Mouse (Mus musculus): ENCODE results near the gene Bdp1. TPM values are rescaled to one million over a fixed set of nuclear protein-coding genes. Genes with fewer than 3 reads are reported as not detected.

Gene Bdp1
- polyA plus RNA-seq, 1 experiment from 2014 or later = 23.1 TPM

GRCm38 (mm10) chr13:100015937-100016336 is 87.9 kb downstream of the Bdp1 start:
- peak overlapping the region; percentile 69 for H3K4me3 ChIP-seq (ENCODE audit: low read depth, low read length)
- DNase-seq (ENCODE audit: low spot score) = no peak
- H3K4me2 ChIP-seq (ENCODE audit: low read depth) = peak overlapping the region; percentile 87
- peak; percentile 27 for ATAC-seq (ENCODE audit: insufficient read depth, low FRiP score, low TSS enrichment)
- 13% methylated on average over 8 of the region's 8 CpGs for WGBS
- peak overlapping the region; percentile 74 for H3K9ac ChIP-seq (ENCODE audit: low read length)
- no peaks in the 10 kb centered on the region for H3K27me3 ChIP-seq (ENCODE audit: control insufficient read depth, insufficient read depth, low read length)
- H3K9me3 ChIP-seq (ENCODE audit: control insufficient read depth, low read length) = no peaks in the 10 kb centered on the region
- H3K4me1 ChIP-seq (ENCODE audit: control insufficient read depth, insufficient read depth, low read length) = peaks cover 6% of the 10 kb centered on the region; the same call in 1 of the 2 replicates
- no peaks in the 10 kb centered on the region for H3K36me3 ChIP-seq (ENCODE audit: control insufficient read depth, insufficient read depth, low read length)
- H3K27ac ChIP-seq (ENCODE audit: low read depth, low read length) = no peak overlapping the region

- ATAC-seq (ENCODE audit: insufficient read depth, low FRiP score, low TSS enrichment) (peak; percentile 100), DNase-seq (ENCODE audit: low spot score) (peak; percentile 94)
- WGBS = 5% methylated on average over 45 of the region's 47 CpGs
- H3K9me3 ChIP-seq (ENCODE audit: control insufficient read depth, low read length) = no peaks in the 10 kb centered on the region
- H3K4me1 ChIP-seq (ENCODE audit: control insufficient read depth, insufficient read depth, low read length) = peaks cover 6% of the 10 kb centered on the region; the same call in 1 of the 2 replicates
- H3K4me2 ChIP-seq (ENCODE audit: low read depth) = peak within 1 kb of the TSS; percentile 87
- no peaks in the 10 kb centered on the region for H3K36me3 ChIP-seq (ENCODE audit: control insufficient read depth, insufficient read depth, low read length)
- no peaks in the 10 kb centered on the region for H3K27me3 ChIP-seq (ENCODE audit: control insufficient read depth, insufficient read depth, low read length)
- H3K27ac ChIP-seq (ENCODE audit: low read depth, low read length) = 0 out of 2 replicates have a peak within 1 kb of the TSS, but pooled peaks have one; percentile 20
- peak within 1 kb of the TSS; percentile 74 for H3K9ac ChIP-seq (ENCODE audit: low read length)
- peak within 1 kb of the TSS; percentile 69 for H3K4me3 ChIP-seq (ENCODE audit: low read depth, low read length)
Observed at GRCm38 (mm10) chr13:100014906-100015895, 88.7 kb downstream of the Bdp1 start, which contains the start of gene Mccc2. Mccc2 (minus strand) TSS chr13:100015639.

- DNase-seq (ENCODE audit: low spot score) (no peak), ATAC-seq (ENCODE audit: insufficient read depth, low FRiP score, low TSS enrichment) (no peak)
- Histone ChIP-seq H3K27ac (ENCODE audit: low read depth, low read length) (no peak overlapping the region), H3K9ac (ENCODE audit: low read length) (no peak overlapping the region), H3K27me3 (ENCODE audit: control insufficient read depth, insufficient read depth, low read length) (no peaks in the 10 kb centered on the region), H3K4me2 (ENCODE audit: low read depth) (no peak overlapping the region), H3K4me1 (ENCODE audit: control insufficient read depth, insufficient read depth, low read length) (no peaks in the 10 kb centered on the region), H3K9me3 (ENCODE audit: control insufficient read depth, low read length) (no peaks in the 10 kb centered on the region), H3K36me3 (ENCODE audit: control insufficient read depth, insufficient read depth, low read length) (no peaks in the 10 kb centered on the region), H3K4me3 (ENCODE audit: low read depth, low read length) (no peak overlapping the region)
- 91% methylated on average over 12 of the region's 12 CpGs for WGBS
Observed at GRCm38 (mm10) chr13:100005911-100006496, 97.9 kb downstream of the Bdp1 start.

GRCm38 (mm10) chr13:100001790-100002196 is 102.1 kb downstream of the Bdp1 start:
- peak; percentile 9; the same call in 1 of the 2 replicates for ATAC-seq (ENCODE audit: insufficient read depth, low FRiP score, low TSS enrichment)
- 42% methylated on average over 5 of the region's 5 CpGs for WGBS
- Histone ChIP-seq H3K27me3 (ENCODE audit: control insufficient read depth, insufficient read depth, low read length) (no peaks in the 10 kb centered on the region), H3K4me1 (ENCODE audit: control insufficient read depth, insufficient read depth, low read length) (no peaks in the 10 kb centered on the region), H3K9me3 (ENCODE audit: control insufficient read depth, low read length) (no peaks in the 10 kb centered on the region), H3K27ac (ENCODE audit: low read depth, low read length) (no peak overlapping the region), H3K4me3 (ENCODE audit: low read depth, low read length) (no peak overlapping the region), H3K4me2 (ENCODE audit: low read depth) (no peak overlapping the region), H3K9ac (ENCODE audit: low read length) (no peak overlapping the region), H3K36me3 (ENCODE audit: control insufficient read depth, insufficient read depth, low read length) (no peaks in the 10 kb centered on the region)
- peak; percentile 77 for DNase-seq (ENCODE audit: low spot score)

GRCm38 (mm10) chr13:99999078-99999477 is 104.8 kb downstream of the Bdp1 start:
- 86% methylated on average over 3 of the region's 3 CpGs for WGBS

GRCm38 (mm10) chr13:99998099-99998498 is 105.8 kb downstream of the Bdp1 start:
- ATAC-seq (ENCODE audit: insufficient read depth, low FRiP score, low TSS enrichment) (no peak), DNase-seq (ENCODE audit: low spot score) (no peak)
- WGBS = 79% methylated on average over 3 of the region's 3 CpGs
- no peak overlapping the region for H3K4me3 ChIP-seq (ENCODE audit: low read depth, low read length)
- no peaks in the 10 kb centered on the region for H3K9me3 ChIP-seq (ENCODE audit: control insufficient read depth, low read length)
- H3K9ac ChIP-seq (ENCODE audit: low read length) = no peak overlapping the region
- no peaks in the 10 kb centered on the region for H3K27me3 ChIP-seq (ENCODE audit: control insufficient read depth, insufficient read depth, low read length)
- H3K4me1 ChIP-seq (ENCODE audit: control insufficient read depth, insufficient read depth, low read length) = no peaks in the 10 kb centered on the region
- no peaks in the 10 kb centered on the region for H3K36me3 ChIP-seq (ENCODE audit: control insufficient read depth, insufficient read depth, low read length)
- no peak overlapping the region for H3K4me2 ChIP-seq (ENCODE audit: low read depth)
- H3K27ac ChIP-seq (ENCODE audit: low read depth, low read length) = no peak overlapping the region

More at GRCm38 (mm10) chr13:99999078-99999477, 104.8 kb downstream of the Bdp1 start:
- no peak overlapping the region for H3K4me2 ChIP-seq (ENCODE audit: low read depth)
- no peak overlapping the region for H3K4me3 ChIP-seq (ENCODE audit: low read depth, low read length)
- no peak for ATAC-seq (ENCODE audit: insufficient read depth, low FRiP score, low TSS enrichment)
- H3K36me3 ChIP-seq (ENCODE audit: control insufficient read depth, insufficient read depth, low read length) = no peaks in the 10 kb centered on the region
- H3K27me3 ChIP-seq (ENCODE audit: control insufficient read depth, insufficient read depth, low read length) = no peaks in the 10 kb centered on the region
- no peaks in the 10 kb centered on the region for H3K4me1 ChIP-seq (ENCODE audit: control insufficient read depth, insufficient read depth, low read length)
- no peak for DNase-seq (ENCODE audit: low spot score)
- no peak overlapping the region for H3K27ac ChIP-seq (ENCODE audit: low read depth, low read length)
- no peak overlapping the region for H3K9ac ChIP-seq (ENCODE audit: low read length)
- no peaks in the 10 kb centered on the region for H3K9me3 ChIP-seq (ENCODE audit: control insufficient read depth, low read length)

- H3K9me3 ChIP-seq (ENCODE audit: control insufficient read depth, low read length) = no peaks in the 10 kb centered on the region
- 94% methylated on average over 4 of the region's 4 CpGs for WGBS
- no peak for ATAC-seq (ENCODE audit: insufficient read depth, low FRiP score, low TSS enrichment)
- no peak overlapping the region for H3K4me3 ChIP-seq (ENCODE audit: low read depth, low read length)
- no peak overlapping the region for H3K4me2 ChIP-seq (ENCODE audit: low read depth)
- H3K36me3 ChIP-seq (ENCODE audit: control insufficient read depth, insufficient read depth, low read length) = no peaks in the 10 kb centered on the region
- no peaks in the 10 kb centered on the region for H3K4me1 ChIP-seq (ENCODE audit: control insufficient read depth, insufficient read depth, low read length)
- no peak for DNase-seq (ENCODE audit: low spot score)
- no peaks in the 10 kb centered on the region for H3K27me3 ChIP-seq (ENCODE audit: control insufficient read depth, insufficient read depth, low read length)
- no peak overlapping the region for H3K9ac ChIP-seq (ENCODE audit: low read length)
- H3K27ac ChIP-seq (ENCODE audit: low read depth, low read length) = no peak overlapping the region
Observed at GRCm38 (mm10) chr13:99989592-99989991, 114.3 kb downstream of the Bdp1 start.

GRCm38 (mm10) chr13:99983320-99983719 is 120.5 kb downstream of the Bdp1 start:
- no peaks in the 10 kb centered on the region for H3K9me3 ChIP-seq (ENCODE audit: control insufficient read depth, low read length)
- WGBS = 97% methylated on average over 1 of the region's 1 CpGs

More at GRCm38 (mm10) chr13:99983320-99983719, 120.5 kb downstream of the Bdp1 start:
- no peak overlapping the region for H3K9ac ChIP-seq (ENCODE audit: low read length)
- no peak overlapping the region for H3K27ac ChIP-seq (ENCODE audit: low read depth, low read length)
- no peak overlapping the region for H3K4me3 ChIP-seq (ENCODE audit: low read depth, low read length)
- no peak overlapping the region for H3K4me2 ChIP-seq (ENCODE audit: low read depth)
- no peaks in the 10 kb centered on the region for H3K27me3 ChIP-seq (ENCODE audit: control insufficient read depth, insufficient read depth, low read length)
- H3K4me1 ChIP-seq (ENCODE audit: control insufficient read depth, insufficient read depth, low read length) = no peaks in the 10 kb centered on the region
- DNase-seq (ENCODE audit: low spot score) (no peak), ATAC-seq (ENCODE audit: insufficient read depth, low FRiP score, low TSS enrichment) (no peak)
- H3K36me3 ChIP-seq (ENCODE audit: control insufficient read depth, insufficient read depth, low read length) = no peaks in the 10 kb centered on the region
